Mouse (Mus musculus) spleen, adult 18-20 months (tissue): Measurements from ENCODE around the gene Acad8.

Experiments used
- DNase-seq, 2 experiments: peaks; one replicate each; pipeline ENCODE4 v3.0.0; 2022; ENCODE audit warnings: mixed read lengths in 2 of 2

Gene Acad8

GRCm38 (mm10) chr9:26978776-26979175 is 20.6 kb downstream of the Acad8 start:
- DNase-seq, result no peak

- DNase-seq, result no peak
Measured at GRCm38 (mm10) chr9:26977754-26978153, 21.6 kb downstream of the Acad8 start.

GRCm38 (mm10) chr9:26947790-26948189 is 51.6 kb downstream of the Acad8 start:
- no peak for DNase-seq

- no peak for DNase-seq
Measured at GRCm38 (mm10) chr9:26924146-26924545, 75.2 kb downstream of the Acad8 start.
